Mouse (Mus musculus) liver, postnatal 0 days (tissue): ENCODE measurements around the gene 4930451I11Rik.

Experiments used
- CTCF ChIP-seq: sonication (generic); IDR thresholded peaks from 2 replicates; pipeline ENCODE4 v1.5.1; 2016; ENCODE audit warnings: antibody characterized with exemption, low read depth
- EP300 ChIP-seq: IDR thresholded peaks from 2 replicates; pipeline ENCODE4 v1.6.1; 2016; ENCODE audit warnings: antibody characterized with exemption, low read depth, mild to moderate bottlenecking

DNA sequence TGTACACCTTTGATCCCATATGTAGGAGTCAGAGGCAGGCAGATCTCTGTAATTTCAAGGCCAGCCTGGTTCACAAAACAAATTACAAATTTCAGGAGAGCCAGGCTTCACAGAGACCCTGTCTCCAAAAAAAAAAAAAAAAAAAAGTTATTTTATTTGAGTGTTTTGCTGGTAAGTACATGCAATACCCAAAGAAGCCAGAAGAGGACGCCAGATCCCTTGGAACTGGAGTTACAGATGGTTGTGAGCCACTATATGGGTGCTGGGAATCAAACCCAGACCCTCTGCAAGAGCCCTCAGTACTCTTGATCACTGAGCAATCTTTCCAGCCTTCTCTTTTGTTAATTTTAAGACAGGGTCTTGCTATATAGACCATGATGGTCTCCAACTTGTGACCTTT, 12.6 kb downstream of the 4930451I11Rik start:
- TF ChIP-seq CTCF (peak; percentile 36), EP300 (no peak)
